Mouse (Mus musculus) heart, adult 8-10 months (tissue): Measurements from ENCODE around the gene Trmt6. TPM values are rescaled to one million over a fixed set of nuclear protein-coding genes. Genes with fewer than 3 reads are reported as not detected.

Experiments
- DNase-seq: peaks from one replicate; pipeline ENCODE4 v3.0.0; 2022; ENCODE audit warnings: low spot score
- total RNA-seq, 4 experiments: library from RNA; stranded (reverse); gene quantifications; 2 replicates each; pipeline ENCODE4 v1.2.4; 2022

Trmt6 gene
- total RNA-seq, result 1 to 10 TPM; 5.2 to 6.9 (median 6.4) TPM

DNA sequence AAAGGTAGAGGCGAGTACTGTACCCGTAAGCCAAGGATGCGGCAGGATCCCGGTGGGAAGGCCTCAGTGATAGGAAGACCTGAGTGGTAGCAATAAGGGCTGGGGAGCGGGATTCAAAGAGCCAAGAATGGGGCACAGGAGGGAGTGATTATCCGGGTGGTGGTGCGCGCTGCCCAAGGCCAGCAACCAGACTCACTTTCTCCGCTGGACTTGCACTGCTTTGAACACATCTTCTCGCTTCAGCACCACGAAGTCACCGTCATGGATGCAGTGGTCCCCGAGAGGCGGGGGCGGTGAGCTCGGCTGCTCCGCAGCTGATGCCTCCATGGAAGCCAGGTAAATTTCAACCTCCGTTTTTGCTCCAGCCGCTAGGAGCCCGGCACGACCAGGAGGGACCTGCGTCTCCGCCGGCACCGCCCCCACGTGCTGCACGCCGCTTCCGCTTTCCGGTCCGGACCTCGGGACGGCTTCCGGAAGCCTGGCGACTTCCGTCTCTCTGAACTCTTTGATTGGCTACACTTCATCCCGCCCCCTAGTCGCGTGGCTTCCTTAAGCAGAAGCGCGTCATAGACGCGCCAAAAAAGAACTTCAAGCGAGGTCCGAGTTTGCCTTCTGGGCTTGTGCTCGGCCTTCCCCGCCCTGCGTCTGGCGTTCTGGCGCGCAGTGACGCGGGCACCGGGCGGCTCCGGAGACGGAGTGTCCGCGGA, at the start of gene Trmt6, which contains the start of gene Mcm8:
Trmt6 (minus strand) TSS at position 448 of the 707 bp plus-strand sequence.
Mcm8 (plus strand) TSS at position 534 of the 707 bp plus-strand sequence.
- DNase-seq, result peak; percentile 87

DNA sequence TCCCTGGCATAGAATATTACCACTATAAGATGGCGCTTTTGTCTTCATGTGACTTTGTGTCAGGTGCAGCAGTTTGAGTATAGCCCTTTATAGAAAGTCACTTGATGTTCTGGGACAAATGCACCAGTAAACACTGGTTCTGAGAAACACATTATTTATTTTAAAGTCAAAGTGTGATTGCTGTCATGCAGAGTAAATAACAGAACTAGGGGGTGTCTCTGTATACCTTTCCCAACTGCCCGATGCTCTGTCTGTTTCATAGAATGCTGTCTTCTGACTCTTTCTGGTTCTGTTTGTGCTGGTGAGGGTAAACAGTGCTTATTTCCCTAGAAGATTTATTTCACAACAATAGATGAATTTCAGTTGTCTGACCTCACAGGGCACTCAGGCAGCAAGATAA, 47.5 kb upstream of the Trmt6 start:
- DNase-seq, result no peak

DNA sequence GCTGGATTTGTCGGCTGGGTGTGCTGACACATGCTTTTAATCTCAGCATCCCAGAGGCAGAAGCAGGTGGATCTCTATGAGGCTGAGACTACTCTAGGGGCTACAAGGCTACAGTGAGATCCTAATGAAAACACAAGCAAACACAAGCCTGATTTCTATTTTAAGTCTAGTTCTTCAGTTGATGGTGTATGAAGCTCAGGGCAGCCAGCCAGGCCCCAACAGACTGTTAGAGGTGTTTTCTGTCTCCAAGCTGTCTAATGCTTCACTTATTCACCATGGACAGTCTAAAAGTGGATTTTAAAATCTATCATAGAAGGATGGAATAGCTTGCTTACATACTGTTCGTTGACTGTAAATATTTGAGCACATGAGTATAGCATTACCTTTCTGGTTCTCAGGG, 45.6 kb upstream of the Trmt6 start:
- DNase-seq, result no peak

DNA sequence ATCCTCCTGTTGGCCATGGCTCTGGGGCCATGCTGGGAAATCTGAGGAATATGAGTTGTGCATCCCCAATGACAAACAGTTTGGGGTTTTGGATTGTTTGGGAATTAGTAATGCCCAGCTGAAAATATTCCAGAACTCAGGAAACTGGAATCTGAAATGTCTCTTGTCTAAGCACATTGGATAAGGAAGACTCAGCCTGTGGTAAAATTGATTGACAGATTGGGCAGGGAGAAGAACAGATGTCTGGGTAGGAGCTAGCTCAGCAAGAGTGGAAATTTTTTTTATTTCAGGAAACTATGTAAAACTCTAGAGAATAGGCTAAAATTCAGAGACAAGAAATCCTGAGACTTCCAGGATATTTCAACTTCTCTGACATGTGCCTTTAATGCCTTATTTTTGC, 44.6 kb upstream of the Trmt6 start:
- DNase-seq, result no peak

DNA sequence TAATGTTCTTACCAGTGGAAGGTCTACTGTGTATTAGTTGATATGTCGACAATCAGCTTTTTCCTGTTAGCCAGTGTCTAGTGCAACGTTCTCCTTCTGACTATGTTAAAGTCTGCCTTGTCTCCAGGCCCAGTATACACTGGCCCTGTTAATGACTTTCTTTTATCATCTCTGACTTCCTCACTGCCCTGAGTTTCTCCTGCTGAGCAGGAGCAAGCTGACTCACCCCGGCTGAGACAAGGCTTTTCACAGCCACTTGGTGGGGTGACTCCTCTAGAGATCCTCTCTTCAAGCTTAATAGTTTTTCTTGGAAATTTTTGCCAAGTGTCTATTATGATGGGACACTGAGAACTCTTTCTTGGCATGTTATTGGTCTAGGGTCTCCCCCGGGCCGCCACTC, 40.5 kb upstream of the Trmt6 start:
- DNase-seq, result no peak

DNA sequence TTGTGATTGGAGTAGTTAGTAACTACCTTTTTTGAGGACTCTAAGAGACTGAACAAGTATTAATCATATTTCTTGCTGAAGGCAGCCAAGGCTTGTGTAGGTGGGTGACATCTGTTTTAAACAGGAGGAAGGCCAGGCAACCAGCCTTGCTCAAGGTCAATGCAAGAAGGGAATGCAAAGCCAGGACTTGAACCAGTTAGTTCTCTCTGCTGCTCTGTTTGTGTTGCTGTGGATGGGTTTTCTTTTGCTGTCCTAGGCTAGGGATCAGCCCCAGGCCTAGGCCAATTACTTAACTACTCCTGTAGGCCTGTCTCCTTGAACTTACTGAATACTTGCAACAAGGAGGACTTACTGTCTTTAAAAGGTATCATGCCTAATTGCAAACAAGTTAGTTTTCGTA, 37.2 kb upstream of the Trmt6 start:
- no peak for DNase-seq

DNA sequence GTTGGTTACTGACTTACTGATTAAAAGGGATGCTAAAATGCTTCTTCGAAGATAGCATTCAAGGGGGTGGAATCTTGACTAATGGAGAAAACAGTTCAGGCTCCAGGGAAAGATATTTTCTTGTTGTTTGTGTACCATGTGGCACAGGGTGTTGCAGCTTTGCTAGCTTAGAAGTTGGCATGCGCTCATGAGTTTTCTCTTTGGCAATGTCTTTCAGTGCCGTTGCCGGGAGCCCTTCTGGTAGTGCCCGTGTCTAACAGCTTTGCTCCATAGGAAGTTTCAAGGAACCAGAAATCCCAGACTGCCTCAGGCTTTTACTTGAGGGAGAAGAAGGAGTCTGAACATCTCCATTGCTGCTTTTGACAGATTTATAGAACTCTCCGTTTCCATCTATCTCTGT, 33.3 kb upstream of the Trmt6 start:
- no peak for DNase-seq

DNA sequence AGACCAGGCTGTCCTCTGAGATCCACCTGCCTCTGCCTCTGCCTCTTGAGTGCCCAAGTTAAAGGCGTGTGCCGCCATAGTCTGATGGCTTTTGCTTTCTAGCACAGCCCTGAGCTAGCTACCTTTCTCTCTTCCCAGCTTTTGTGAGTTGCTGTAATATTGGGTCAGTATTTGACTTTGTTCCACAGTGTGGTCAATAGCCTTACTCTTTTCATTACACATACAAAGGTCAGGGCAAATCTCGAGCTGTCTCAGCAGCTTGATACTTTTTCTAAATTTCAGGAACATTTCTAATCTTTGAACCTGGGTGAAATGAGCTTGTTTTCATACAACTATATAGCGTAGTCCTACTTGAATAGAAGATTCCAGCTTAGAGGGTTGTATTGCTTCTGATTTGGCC, 32.5 kb upstream of the Trmt6 start:
- no peak for DNase-seq

DNA sequence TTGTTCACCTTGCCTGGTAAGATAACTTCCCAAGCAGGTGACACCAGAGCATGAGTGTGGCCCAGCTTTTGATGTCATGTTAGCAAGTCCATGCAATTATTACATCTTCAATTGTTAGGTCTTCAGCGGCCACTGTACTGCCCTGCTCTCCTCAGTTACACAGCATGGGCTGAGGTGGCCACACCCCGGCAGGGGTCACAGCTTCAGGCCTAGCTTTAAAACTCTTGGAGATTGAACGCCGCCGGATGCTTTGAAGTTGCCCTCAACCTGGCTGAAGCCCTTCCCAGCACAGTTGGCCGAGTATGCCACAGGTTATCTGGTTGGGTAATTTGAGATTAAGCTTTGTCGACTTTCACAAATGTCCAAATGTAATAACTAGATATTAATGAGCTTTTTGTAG, 31.7 kb upstream of the Trmt6 start:
- no peak for DNase-seq

DNA sequence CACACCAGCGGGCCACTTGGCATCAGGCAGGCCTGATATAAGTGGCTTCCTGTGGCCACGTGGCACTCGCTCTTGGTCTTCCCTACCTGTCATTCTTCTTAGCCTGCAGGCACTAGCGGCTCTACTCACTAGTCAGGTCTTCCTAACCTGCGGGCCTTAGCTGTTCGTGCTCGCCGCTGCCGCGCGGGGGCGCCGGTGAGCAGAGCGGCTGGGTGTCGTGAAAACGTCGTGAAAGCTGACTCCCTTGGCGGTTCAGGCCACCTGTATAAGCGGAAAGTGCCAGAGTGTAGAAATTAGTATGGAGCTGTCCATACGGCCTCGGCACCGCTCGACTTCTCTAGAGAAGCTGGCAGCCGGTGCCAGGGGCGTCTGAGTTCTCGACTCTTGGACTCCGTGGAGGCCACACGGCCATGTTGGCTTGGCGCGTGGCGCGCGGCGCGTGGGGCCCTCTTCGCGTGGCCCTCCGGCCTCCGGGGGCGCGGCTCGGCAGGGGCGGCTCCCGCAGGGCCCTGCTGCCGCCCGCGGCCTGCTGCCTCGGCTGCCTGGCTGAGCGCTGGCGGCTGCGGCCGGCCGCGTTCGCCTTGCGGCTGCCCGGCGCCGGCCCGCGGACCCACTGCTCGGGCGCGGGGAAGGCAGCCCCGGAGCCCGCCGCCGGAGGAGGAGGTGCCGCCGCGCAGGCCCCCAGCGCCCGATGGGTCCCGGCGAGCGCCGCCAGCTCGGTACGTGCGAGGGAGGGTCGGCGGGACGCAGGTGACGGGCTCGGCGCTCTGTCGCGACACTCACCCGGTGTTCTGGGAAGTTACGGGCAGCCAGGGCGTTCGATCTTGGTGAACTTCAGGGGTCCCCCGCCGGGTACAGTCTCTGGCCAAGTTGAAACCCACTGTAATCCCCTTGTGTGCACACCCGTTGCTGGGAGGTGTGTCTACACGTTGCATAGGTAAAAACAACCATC, 30.8 kb upstream of the Trmt6 start, which contains the start of gene Crls1:
Crls1 (plus strand) TSS at position 260 of the 952 bp plus-strand sequence.
- DNase-seq, result peak; percentile 96

DNA sequence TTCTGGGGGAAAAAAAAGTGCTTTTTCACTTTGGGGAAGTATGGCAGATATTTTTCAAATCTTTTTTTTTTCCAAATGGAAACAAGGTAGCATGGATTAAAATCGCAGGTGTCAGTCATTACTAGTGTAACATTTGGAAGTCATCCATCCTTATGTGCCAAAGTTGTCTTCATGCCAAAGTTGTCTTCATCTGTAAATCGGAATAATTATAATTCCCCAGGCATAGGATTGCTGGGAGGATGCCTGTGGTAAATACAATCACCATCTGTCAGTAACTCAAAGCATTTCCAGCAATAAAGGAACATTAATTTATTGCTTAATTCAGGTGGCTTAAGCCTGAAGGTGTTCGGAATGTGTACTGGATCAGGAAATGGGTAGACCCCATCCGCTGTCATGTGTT, 25.2 kb upstream of the Trmt6 start:
- DNase-seq, result no peak

DNA sequence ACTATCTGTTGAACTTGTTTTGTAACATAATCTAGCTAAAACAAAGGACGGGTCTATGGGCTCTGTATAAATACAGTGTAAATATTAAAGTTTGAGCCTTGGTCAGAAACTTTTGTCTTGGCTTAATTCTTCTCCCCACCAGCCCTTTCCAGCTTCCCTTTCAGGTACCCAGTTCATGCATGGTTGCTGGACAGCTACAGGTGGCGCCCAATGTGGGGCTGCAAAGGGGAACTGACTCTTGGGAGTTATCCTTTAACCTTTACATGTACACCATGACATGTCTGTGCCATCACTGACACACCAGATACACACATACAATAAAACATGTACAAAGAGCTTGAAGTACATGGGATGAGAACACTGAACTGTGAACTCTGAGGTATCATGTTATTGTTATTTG, 12.9 kb downstream of the Trmt6 start:
- no peak for DNase-seq

DNA sequence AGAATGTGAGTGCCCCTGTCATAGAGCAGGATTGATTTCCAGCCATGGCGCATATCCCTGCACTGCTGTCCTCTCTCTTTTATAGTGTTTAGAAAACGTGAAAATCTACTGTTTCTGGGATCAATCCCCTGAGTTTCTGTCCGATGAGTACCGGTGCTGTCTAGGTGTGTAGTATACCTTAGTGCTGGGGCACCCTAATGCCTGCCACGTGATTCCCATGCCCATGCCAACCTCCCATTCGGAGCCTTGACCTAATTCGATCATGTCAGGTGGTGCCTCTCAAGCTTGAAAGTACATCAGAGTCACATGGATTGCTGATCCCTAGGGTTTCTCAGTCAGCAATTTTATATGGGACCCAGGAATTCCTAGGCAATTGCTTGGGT, 21.7 kb downstream of the Trmt6 start:
- no peak for DNase-seq

DNA sequence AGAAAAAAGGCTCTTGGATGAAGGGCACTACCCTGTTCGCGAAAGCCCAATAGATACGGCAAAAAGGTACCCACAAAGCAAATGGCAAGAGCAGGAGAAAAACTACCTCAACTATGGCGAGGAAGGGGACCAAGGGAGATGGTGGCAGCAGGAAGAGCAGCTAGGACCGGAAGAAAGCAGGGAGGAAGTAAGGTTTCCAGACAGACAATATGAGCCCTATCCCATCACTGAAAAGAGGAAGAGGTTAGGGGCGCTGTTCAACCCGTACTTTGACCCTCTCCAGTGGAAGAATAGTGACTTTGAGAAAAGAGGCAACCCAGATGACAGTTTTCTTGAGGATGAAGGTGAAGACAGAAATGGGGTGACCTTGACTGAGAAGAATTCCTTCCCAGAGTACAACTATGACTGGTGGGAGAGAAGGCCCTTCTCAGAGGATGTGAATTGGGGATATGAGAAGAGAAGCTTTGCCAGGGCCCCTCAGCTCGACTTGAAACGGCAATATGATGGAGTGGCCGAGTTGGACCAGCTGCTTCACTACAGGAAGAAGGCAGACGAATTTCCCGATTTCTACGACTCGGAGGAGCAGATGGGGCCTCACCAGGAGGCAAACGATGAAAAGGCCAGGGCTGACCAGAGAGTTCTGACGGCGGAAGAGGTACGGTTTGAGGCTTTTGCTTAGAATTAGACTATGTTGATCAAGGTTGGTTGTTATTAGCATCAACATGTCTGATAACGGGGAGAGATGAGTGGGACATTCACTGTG, 22.2 kb downstream of the Trmt6 start:
- DNase-seq, result no peak

DNA sequence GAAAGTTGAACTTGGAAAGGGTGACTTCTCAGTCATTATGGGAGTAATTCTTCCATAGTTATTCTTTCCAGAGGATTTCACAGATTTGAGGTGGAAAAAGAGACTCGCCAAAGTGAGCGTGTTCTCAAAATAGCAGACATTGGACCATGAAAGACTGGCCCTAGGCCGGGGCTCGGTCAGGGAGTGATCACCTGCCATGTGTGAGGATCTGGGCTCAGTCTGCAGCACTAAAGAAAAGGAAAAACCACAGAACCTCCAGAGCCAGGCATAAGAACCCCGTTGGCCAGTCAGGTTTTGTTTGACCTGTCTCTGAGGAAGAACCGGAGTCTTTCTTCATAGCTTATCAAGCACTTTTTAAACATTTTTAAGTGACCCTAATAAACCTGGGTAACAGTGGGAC, 31.8 kb downstream of the Trmt6 start:
- no peak for DNase-seq

DNA sequence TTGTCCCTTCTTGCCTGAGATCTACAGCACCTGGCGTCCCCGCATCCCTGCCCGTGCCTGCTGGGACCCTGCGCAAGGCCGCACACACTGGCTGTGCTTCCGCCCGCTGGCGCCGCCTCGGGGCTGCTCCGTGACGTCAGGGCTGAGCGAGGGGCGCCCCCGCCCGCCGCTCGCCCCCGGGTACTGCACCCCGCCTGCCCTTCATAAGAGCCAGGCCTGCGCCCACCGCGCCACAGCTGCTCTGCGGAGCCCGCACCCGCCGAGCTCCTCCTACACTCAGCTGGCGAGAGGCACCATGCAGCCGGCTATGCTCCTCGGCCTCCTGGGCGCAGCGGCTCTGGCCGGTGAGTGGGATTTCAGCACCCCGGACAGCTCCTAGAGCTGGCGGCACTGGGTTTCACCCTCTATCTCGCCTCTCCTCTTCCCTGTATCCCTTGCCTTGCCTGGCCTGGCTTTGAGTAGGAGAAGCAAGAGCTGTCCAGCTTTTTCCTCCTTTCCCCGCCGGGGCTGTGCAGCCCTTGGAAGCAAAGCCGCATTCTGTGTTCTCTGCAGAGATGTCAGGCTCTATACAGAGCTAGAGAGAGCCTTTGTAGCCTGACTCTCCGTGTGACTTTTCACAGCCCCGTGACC, 34.3 kb downstream of the Trmt6 start:
- peak; percentile 73 for DNase-seq

DNA sequence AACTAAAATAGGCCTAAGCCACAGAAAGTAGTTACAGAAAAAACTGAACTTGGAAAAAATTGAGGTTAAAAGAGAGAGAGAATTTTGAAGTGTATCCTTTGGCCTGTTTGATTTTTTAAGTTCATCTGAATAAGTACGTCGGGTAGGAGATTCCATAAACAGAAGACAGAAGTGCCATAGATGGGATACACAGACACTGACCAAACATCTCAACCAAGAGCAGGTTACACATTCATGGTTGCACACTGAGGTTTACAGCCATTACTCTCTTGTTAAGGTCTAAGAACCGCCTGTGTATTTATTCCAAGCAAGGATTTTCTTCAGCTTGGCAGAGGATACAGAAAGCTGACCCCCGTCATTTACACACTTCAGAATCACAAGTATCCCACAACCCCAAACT, 34.9 kb downstream of the Trmt6 start, which contains the start of gene Chgb:
Chgb (plus strand) TSS at position 301 of the 400 bp plus-strand sequence.
- no peak for DNase-seq

DNA sequence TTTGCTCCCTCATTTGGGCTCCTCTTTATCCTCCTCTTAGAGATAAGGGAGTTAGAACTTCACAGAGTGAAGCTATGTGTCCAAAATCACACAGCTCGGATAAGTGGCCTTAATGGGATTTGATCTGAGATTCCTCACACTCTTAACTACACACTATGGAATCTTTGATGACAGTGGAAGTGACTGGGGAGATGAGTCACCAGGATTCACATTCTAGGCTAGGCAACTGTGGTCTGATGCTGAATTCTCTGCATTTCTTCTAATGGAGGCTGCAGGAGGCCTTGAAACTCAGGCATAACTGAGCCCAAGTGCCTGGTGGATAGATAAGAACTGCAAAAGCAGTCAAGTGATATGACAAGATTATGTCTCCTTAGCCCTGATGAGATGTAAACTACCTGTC, 45.0 kb downstream of the Trmt6 start:
- DNase-seq, result no peak

DNA sequence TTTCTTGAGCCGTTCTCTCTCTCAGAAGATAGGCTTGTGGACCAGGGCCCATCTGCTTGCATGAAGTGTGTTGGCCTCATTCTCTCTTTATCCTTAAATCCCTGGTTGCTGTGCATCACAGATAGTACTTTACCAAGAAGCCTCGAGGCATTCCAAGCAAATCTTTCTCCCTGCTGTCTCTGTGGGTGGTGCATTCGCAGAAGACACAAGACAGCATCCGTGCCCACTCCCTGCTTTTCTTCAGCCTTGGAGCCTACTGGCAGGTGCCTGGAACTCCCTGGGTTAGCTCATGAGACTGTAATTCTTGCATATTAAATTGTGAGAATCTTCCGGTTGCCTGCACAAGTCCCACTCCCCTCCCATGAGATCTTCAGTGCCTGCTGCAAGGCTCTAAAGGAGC, 57.9 kb downstream of the Trmt6 start:
- no peak for DNase-seq
